In the genomic region with DNA sequence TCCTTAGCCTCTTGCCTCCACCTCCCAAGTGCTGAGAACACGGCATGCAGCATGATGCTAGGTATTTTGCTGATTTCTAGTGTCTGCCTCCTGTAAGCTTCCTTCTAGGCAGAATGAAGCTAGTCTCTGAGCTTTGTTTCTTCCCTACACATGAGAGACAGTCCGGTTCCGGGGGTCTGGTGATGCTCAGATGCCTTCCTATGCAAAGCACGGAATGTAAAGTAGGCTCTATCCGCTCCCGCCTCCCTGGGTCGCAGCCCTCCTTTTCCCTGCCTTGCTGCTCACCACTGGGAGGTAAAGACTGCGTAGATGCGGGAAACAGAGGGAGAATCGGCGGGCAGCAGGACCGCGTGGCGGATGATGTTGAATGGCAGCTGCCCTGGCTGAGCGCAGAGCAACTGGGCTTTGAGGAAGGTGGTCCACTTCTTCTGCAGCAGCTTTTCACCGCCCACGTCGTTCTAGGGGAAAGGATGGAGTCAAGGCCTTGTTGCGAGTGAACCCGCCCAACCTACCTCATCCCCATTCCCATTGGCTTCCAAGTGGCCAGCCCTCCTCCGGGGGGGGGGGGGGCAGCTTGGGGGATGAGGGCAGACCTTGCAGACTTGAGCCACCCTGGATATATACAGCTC, we compare ENCODE assay signal across 8 mouse cellular contexts. TPM values are rescaled to one million over a fixed set of nuclear protein-coding genes. Genes with fewer than 3 reads are reported as not detected.
DNase-seq lines count a peak whose midpoint lies in the region; ATAC-seq and TF ChIP-seq lines count a peak whose summit lies in the region.

No protein-coding gene starts in this region.

- intact Hi-C loops in gastrocnemius, adult 2 months (cut with DNase I) = no loop called here

- H3K27me3 ChIP-seq in forebrain, embryonic 11.5 days (ENCODE audit: control insufficient read depth, insufficient read depth, low read length) = no peaks in the 10 kb centered on the region
- H3K27me3 ChIP-seq in hindbrain, embryonic 16.5 days (replicated peaks; ENCODE audit: control insufficient read depth, insufficient read depth, low read length) = no peaks in the 10 kb centered on the region
- no peaks in the 10 kb centered on the region for H3K27me3 ChIP-seq in neural tube, embryonic 11.5 days (ENCODE audit: control insufficient read depth, insufficient read depth, low read length)

- H3K9me3 ChIP-seq in forebrain, embryonic 11.5 days (ENCODE audit: control insufficient read depth, low read length) = no peaks in the 10 kb centered on the region
- H3K9me3 ChIP-seq in hindbrain, embryonic 16.5 days (ENCODE audit: control insufficient read depth, low read length) = no peaks in the 10 kb centered on the region
- no peaks in the 10 kb centered on the region for H3K9me3 ChIP-seq in neural tube, embryonic 11.5 days (ENCODE audit: control insufficient read depth, low read length)

- H3K4me1 ChIP-seq in forebrain, embryonic 11.5 days (replicated peaks; ENCODE audit: control insufficient read depth, insufficient read depth, low read length) = peaks cover 2% of the 10 kb centered on the region; the same call in 1 of the 2 replicates
- H3K4me1 ChIP-seq in hindbrain, embryonic 16.5 days (ENCODE audit: control insufficient read depth, insufficient read depth, low read depth, low read length) = no peaks in the 10 kb centered on the region
- no peaks in the 10 kb centered on the region for H3K4me1 ChIP-seq in neural tube, embryonic 11.5 days (ENCODE audit: control insufficient read depth, insufficient read depth, low read length)

- TF ChIP-seq CTCF in gastrocnemius, adult 2 months (IDR thresholded peaks at IDR 0.05) = no peak

- peak; percentile 65 for ATAC-seq in forebrain, embryonic 11.5 days (replicated peaks; ENCODE audit: low FRiP score)
- ATAC-seq in hindbrain, embryonic 16.5 days = peak; percentile 60
- ATAC-seq in neural tube, embryonic 11.5 days (ENCODE audit: insufficient read depth, low FRiP score, low TSS enrichment) = no peak

- H3K9ac ChIP-seq in forebrain, embryonic 11.5 days (ENCODE audit: low read length) = peak overlapping the region; percentile 58
- H3K9ac ChIP-seq in hindbrain, embryonic 16.5 days (ENCODE audit: low read depth, low read length) = no peak overlapping the region; the same call in 1 of the 2 replicates
- H3K9ac ChIP-seq in neural tube, embryonic 11.5 days (ENCODE audit: low read length) = peak overlapping the region; percentile 44

- H3K36me3 ChIP-seq in forebrain, embryonic 11.5 days (ENCODE audit: control insufficient read depth, insufficient read depth, low read length) = no peaks in the 10 kb centered on the region
- H3K36me3 ChIP-seq in hindbrain, embryonic 16.5 days (ENCODE audit: control insufficient read depth, insufficient read depth, low read length) = peaks cover 12% of the 10 kb centered on the region; the same call in 1 of the 2 replicates
- H3K36me3 ChIP-seq in neural tube, embryonic 11.5 days (ENCODE audit: control insufficient read depth, insufficient read depth, low read length) = no peaks in the 10 kb centered on the region

- peak; percentile 56 for DNase-seq in gastrocnemius, adult 2 months
- no peak for DNase-seq in gastrocnemius, adult 18-20 months (ENCODE audit: low spot score)
- DNase-seq in adrenal gland, postnatal 36 days = peak; percentile 67 to 69
- DNase-seq in forebrain, embryonic 11.5 days (ENCODE audit: low spot score) = peak; percentile 77
- DNase-seq in neural tube, embryonic 11.5 days (ENCODE audit: low spot score) = peak; percentile 53
- no peak for DNase-seq in spleen, postnatal 14 days (ENCODE audit: low spot score in 2 of 2)
- no peak for DNase-seq in lung, postnatal 36 days

- peak overlapping the region; percentile 65 for H3K4me3 ChIP-seq in gastrocnemius, adult 2 months
- peak overlapping the region; percentile 21 for H3K4me3 ChIP-seq in forebrain, embryonic 11.5 days (ENCODE audit: low read depth, low read length)
- peak overlapping the region; percentile 7; the same call in 1 of the 2 replicates for H3K4me3 ChIP-seq in hindbrain, embryonic 16.5 days (ENCODE audit: low read length)
- 0 out of 2 replicates have a peak overlapping the region, but pooled peaks have one; percentile 0 for H3K4me3 ChIP-seq in neural tube, embryonic 11.5 days (ENCODE audit: low read depth, low read length)

- 8% methylated on average over 21 of the region's 21 CpGs for WGBS in forebrain, embryonic 11.5 days
- 11% methylated on average over 21 of the region's 21 CpGs for WGBS in hindbrain, embryonic 16.5 days
- 6% methylated on average over 21 of the region's 21 CpGs for WGBS in neural tube, embryonic 11.5 days

- peak overlapping the region; percentile 37 for H3K4me2 ChIP-seq in forebrain, embryonic 11.5 days (ENCODE audit: low read depth, low read length, severe bottlenecking)
- H3K4me2 ChIP-seq in hindbrain, embryonic 16.5 days (ENCODE audit: low read length) = peak overlapping the region; percentile 27
- H3K4me2 ChIP-seq in neural tube, embryonic 11.5 days (ENCODE audit: low read depth) = peak overlapping the region; percentile 33

- peak overlapping the region; percentile 65 for H3K27ac ChIP-seq in gastrocnemius, adult 2 months
- H3K27ac ChIP-seq in forebrain, embryonic 11.5 days (ENCODE audit: low read depth, low read length) = no peak overlapping the region
- no peak overlapping the region for H3K27ac ChIP-seq in hindbrain, embryonic 16.5 days (ENCODE audit: low read depth, low read length)
- no peak overlapping the region for H3K27ac ChIP-seq in neural tube, embryonic 11.5 days (ENCODE audit: low read depth, low read length)

RNA-seq across cellular contexts. Expression of a gene that starts 11.5 kb away (rescaled TPM):
- total RNA-seq in gastrocnemius, adult 2 months (2021) = 1 to 10 TPM; 1.2 to 1.8 TPM
- total RNA-seq in gastrocnemius, adult 18-20 months (2021) = 1 to 10 TPM; 1.4 to 2.0 TPM
- 10 to 100 TPM in 1 of 2 experiments, 1 to 10 TPM in 1; 8.9 to 12.6 TPM for total RNA-seq in adrenal gland, postnatal 36 days (2021)
- polyA plus RNA-seq in forebrain, embryonic 11.5 days (2014; fragmentation: Nextera tagmentation; extraction: Ambion mirVana) = 9.3 and 10.3 TPM in 2 replicates
- 32.3 and 32.8 TPM in 2 replicates for polyA plus RNA-seq in hindbrain, embryonic 16.5 days (2015; fragmentation: Nextera tagmentation; extraction: Ambion mirVana)
- polyA plus RNA-seq in neural tube, embryonic 11.5 days (2014; fragmentation: Nextera tagmentation; extraction: Ambion mirVana) = 5.8 and 6.1 TPM in 2 replicates

RNA-seq across cellular contexts. Expression of a gene that starts 24.6 kb away (rescaled TPM):
- 10 to 100 TPM; 16.1 to 18.5 TPM for total RNA-seq in gastrocnemius, adult 2 months (2021)
- total RNA-seq in gastrocnemius, adult 18-20 months (2021) = 10 to 100 TPM; 18.4 to 19.1 TPM
- total RNA-seq in adrenal gland, postnatal 36 days (2021) = 10 to 100 TPM; 47.2 to 48.1 TPM
- polyA plus RNA-seq in forebrain, embryonic 11.5 days (2014; fragmentation: Nextera tagmentation; extraction: Ambion mirVana) = 22.6 and 23.1 TPM in 2 replicates
- polyA plus RNA-seq in hindbrain, embryonic 16.5 days (2015; fragmentation: Nextera tagmentation; extraction: Ambion mirVana) = 40.3 and 42.3 TPM in 2 replicates
- 24.8 and 27.0 TPM in 2 replicates for polyA plus RNA-seq in neural tube, embryonic 11.5 days (2014; fragmentation: Nextera tagmentation; extraction: Ambion mirVana)

RNA-seq across cellular contexts. Expression of a gene that starts 39.4 kb away (rescaled TPM):
- total RNA-seq in gastrocnemius, adult 2 months (2021) = 10 to 100 TPM; 16.2 to 19.7 TPM
- 10 to 100 TPM; 16.9 to 17.4 TPM for total RNA-seq in gastrocnemius, adult 18-20 months (2021)
- total RNA-seq in adrenal gland, postnatal 36 days (2021) = 10 to 100 TPM; 29.4 to 43.1 TPM
- 141 and 158 TPM in 2 replicates for polyA plus RNA-seq in forebrain, embryonic 11.5 days (2014; fragmentation: Nextera tagmentation; extraction: Ambion mirVana)
- polyA plus RNA-seq in hindbrain, embryonic 16.5 days (2015; fragmentation: Nextera tagmentation; extraction: Ambion mirVana) = 30.6 and 34.4 TPM in 2 replicates
- 118 and 124 TPM in 2 replicates for polyA plus RNA-seq in neural tube, embryonic 11.5 days (2014; fragmentation: Nextera tagmentation; extraction: Ambion mirVana)

Comparison
In these comparisons a context has a peak if more than half of its experiments do, and no peak if none do; other contexts are left out.
1. DNase-seq: peak in gastrocnemius, adult 2 months (single experiment), adrenal gland, postnatal 36 days (2 of 2), forebrain, embryonic 11.5 days (single experiment) and neural tube, embryonic 11.5 days (single experiment); none in gastrocnemius, adult 18-20 months (single experiment), spleen, postnatal 14 days (0 of 2) and lung, postnatal 36 days (single experiment).
2. H3K4me3 ChIP-seq: peak in every context shown above with its lines; median percentile 65 in gastrocnemius, adult 2 months; 21 in forebrain, embryonic 11.5 days; 7 in hindbrain, embryonic 16.5 days; 0 in neural tube, embryonic 11.5 days.
3. Peak in every context shown above with its lines, with median percentiles within 50 percentile points of each other: H3K4me2 ChIP-seq.